Mouse (Mus musculus) c-Kit-positive CD71-positive TER-119-positive erythroid progenitor cells, embryonic 14.5 days (primary cell): ENCODE results near the gene Gpr89.

ENCODE experiments used
- DNase-seq: peaks from one replicate; pipeline ENCODE4 v3.0.0-alpha.2; 2013; ENCODE audit warnings: low spot score

Gpr89 gene

GRCm38 (mm10) chr3:96823701-96824100 lies 81.4 kb downstream of the Gpr89 start:
- DNase-seq = no peak

GRCm38 (mm10) chr3:96821581-96821980 lies 83.6 kb downstream of the Gpr89 start:
- DNase-seq = no peak

GRCm38 (mm10) chr3:96820116-96820915 lies 84.8 kb downstream of the Gpr89 start:
- no peak for DNase-seq
